34 mouse cellular contexts compared by ENCODE assay signal in genomic region chr4:80821945-80822344, GRCm38 (mm10). TPM values are rescaled to one million over a fixed set of nuclear protein-coding genes. Genes with fewer than 3 reads are reported as not detected.
"Had no signal": no experiment of that assay in that cellular context is flagged by ENCODE, and none has a peak within 500 bp of the region (broad histone marks: within the 10 kb centered on the region; RNA-seq: fewer than 3 reads in every experiment).

No protein-coding gene starts in this region.

- H3K27me3 ChIP-seq: limb, embryonic 15.5 days; liver, embryonic 12.5 days; liver, embryonic 13.5 days; liver, embryonic 15.5 days; lung, embryonic 15.5 days; megakaryocyte, embryonic 14.5 days; midbrain, embryonic 12.5 days; midbrain, embryonic 13.5 days; midbrain, embryonic 15.5 days; neural tube, embryonic 12.5 days had no signal

- H3K4me3 ChIP-seq: left cerebral cortex, adult 2 months; limb, embryonic 15.5 days; liver, embryonic 12.5 days; liver, embryonic 13.5 days; liver, embryonic 15.5 days; lung, embryonic 15.5 days; megakaryocyte, embryonic 14.5 days; midbrain, embryonic 10.5 days; midbrain, embryonic 12.5 days; midbrain, embryonic 13.5 days; midbrain, embryonic 15.5 days; myocyte; neural tube, embryonic 12.5 days had no signal

- ATAC-seq: liver, embryonic 12.5 days; liver, postnatal 0 days; lung, postnatal 0 days; midbrain, embryonic 13.5 days; midbrain, embryonic 15.5 days; midbrain, embryonic 16.5 days had no signal

- DNase-seq: left cerebral cortex, postnatal 4 days; liver; liver, embryonic 13.5 days; liver, postnatal 0 days; lung, adult 18-20 months; lung, adult 2 months; lung, embryonic 14.5 days; lung, postnatal 10 days; lung, postnatal 14 days; lung, postnatal 36 days; lung, postnatal 4 days; midbrain, embryonic 14.5 days had no signal

- H3K36me3 ChIP-seq: limb, embryonic 15.5 days; liver, embryonic 12.5 days; liver, embryonic 13.5 days; liver, embryonic 15.5 days; lung, embryonic 15.5 days; midbrain, embryonic 10.5 days; midbrain, embryonic 12.5 days; midbrain, embryonic 13.5 days; midbrain, embryonic 15.5 days; neural tube, embryonic 12.5 days had no signal

- H3K4me1 ChIP-seq: limb, embryonic 15.5 days; liver, embryonic 12.5 days; liver, embryonic 13.5 days; liver, embryonic 15.5 days; lung, embryonic 15.5 days; megakaryocyte, embryonic 14.5 days; midbrain, embryonic 10.5 days; midbrain, embryonic 12.5 days; midbrain, embryonic 13.5 days; midbrain, embryonic 15.5 days; neural tube, embryonic 12.5 days had no signal

- H3K9ac ChIP-seq: limb, embryonic 15.5 days; liver, embryonic 12.5 days; liver, embryonic 13.5 days; liver, embryonic 14.5 days; liver, embryonic 15.5 days; liver, postnatal 0 days; lung, embryonic 14.5 days; lung, embryonic 15.5 days; midbrain, embryonic 12.5 days; midbrain, embryonic 13.5 days; midbrain, embryonic 15.5 days; neural tube, embryonic 12.5 days had no signal

- H3K9me3 ChIP-seq: limb, embryonic 15.5 days; liver, embryonic 12.5 days; liver, embryonic 13.5 days; liver, embryonic 15.5 days; lung, embryonic 15.5 days; megakaryocyte, embryonic 14.5 days; midbrain, embryonic 10.5 days; midbrain, embryonic 12.5 days; midbrain, embryonic 13.5 days; midbrain, embryonic 15.5 days; neural tube, embryonic 12.5 days had no signal

- H3K27ac ChIP-seq: left cerebral cortex, adult 2 months; limb, embryonic 15.5 days; liver, embryonic 12.5 days; liver, embryonic 13.5 days; liver, embryonic 14.5 days; liver, embryonic 15.5 days; lung, embryonic 15.5 days; macrophage; midbrain, embryonic 10.5 days; midbrain, embryonic 12.5 days; midbrain, embryonic 13.5 days; midbrain, embryonic 15.5 days; neural tube, embryonic 12.5 days had no signal

- H3K4me2 ChIP-seq: limb, embryonic 15.5 days; liver, embryonic 11.5 days; liver, embryonic 12.5 days; liver, embryonic 13.5 days; liver, embryonic 15.5 days; lung, embryonic 14.5 days; lung, embryonic 15.5 days; midbrain, embryonic 11.5 days; midbrain, embryonic 12.5 days; midbrain, embryonic 13.5 days; midbrain, embryonic 15.5 days; neural tube, embryonic 12.5 days had no signal

RNA-seq across cellular contexts. Expression of gene Tyrp1, which starts 12.0 kb away (rescaled TPM):
- polyA plus RNA-seq: liver, adult 2 months; liver, embryonic 11.5 days; liver, embryonic 12.5 days; liver, embryonic 13.5 days; liver, embryonic 14.5 days; liver, embryonic 15.5 days; liver, embryonic 16.5 days; liver, postnatal 0 days; lung, adult 2 months; lung, embryonic 14.5 days; lung, embryonic 15.5 days; lung, embryonic 16.5 days; lung, postnatal 0 days; macrophage; myocyte; neural tube, embryonic 11.5 days; neural tube, embryonic 12.5 days had no signal
